Mouse (Mus musculus) intestine, embryonic 14.5 days (tissue): Measurements from ENCODE around the gene Cerk. TPM values are rescaled to one million over a fixed set of nuclear protein-coding genes. Genes with fewer than 3 reads are reported as not detected.
"Not testable (repeated sequence)": the region's sequence is repeated elsewhere in the genome, so short reads cannot be mapped to it uniquely, and the experiment has no call there.

ENCODE experiments used
- ATAC-seq: fragments of 200-750 bp; cut with Nextera tagmentation; replicated peaks from 2 replicates; pipeline ENCODE4 v1.8.0; 2017; ENCODE audit warnings: low read depth, moderate number of reproducible peaks, moderate TSS enrichment, moderate library complexity; ENCODE audit not compliant: low FRiP score, low TSS enrichment
- DNase-seq: peaks from one replicate; pipeline ENCODE4 v3.0.0-alpha.2; 2018; ENCODE audit warnings: low spot score
- H3K27ac ChIP-seq: fragments of 300-500 bp; sonication (generic); 2 replicates; pipeline ENCODE4 v1.5.1; 2014; ENCODE audit warnings: low read depth, mild to moderate bottlenecking, control low read depth
- H3K27me3 ChIP-seq: fragments of 300-500 bp; sonication (generic); replicated peaks from 2 replicates; pipeline ENCODE4 v1.6.1; 2014; ENCODE audit warnings: low read length, control low read depth; ENCODE audit not compliant: control insufficient read depth, insufficient read depth
- H3K36me3 ChIP-seq: fragments of 300-500 bp; sonication (generic); 2 replicates; pipeline ENCODE4 v1.6.1; 2014; ENCODE audit warnings: low read length, control low read depth; ENCODE audit not compliant: control insufficient read depth, insufficient read depth
- H3K4me1 ChIP-seq: fragments of 300-500 bp; sonication (generic); replicated peaks from 2 replicates; pipeline ENCODE4 v1.6.1; 2014; ENCODE audit warnings: low read length, control low read depth, mixed read lengths; ENCODE audit not compliant: control insufficient read depth, insufficient read depth
- H3K4me2 ChIP-seq: fragments of 300-500 bp; sonication (generic); 2 replicates; pipeline ENCODE4 v1.6.1; 2014; ENCODE audit warnings: low read length
- H3K4me3 ChIP-seq: fragments of 300-500 bp; sonication (generic); 2 replicates; pipeline ENCODE4 v1.5.1; 2014; ENCODE audit warnings: low read depth, low read length, control low read depth, mixed read lengths
- H3K9ac ChIP-seq: fragments of 300-500 bp; sonication (generic); 2 replicates; pipeline ENCODE4 v1.6.1; 2014; ENCODE audit warnings: mild to moderate bottlenecking, low read length
- H3K9me3 ChIP-seq: fragments of 300-500 bp; sonication (generic); 2 replicates; pipeline ENCODE4 v1.6.1; 2016; ENCODE audit warnings: low read length, control low read depth; ENCODE audit not compliant: control insufficient read depth
- WGBS: fragments of 180-500 bp; shearing (Covaris S2); extraction: QIAGEN DNeasy Blood & Tissue Kit; methylation state at CpG from one replicate; pipeline ENCODE4 v1.1.7; 2014; 5-methylcytosine and 5-hydroxymethylcytosine counted together
- polyA plus RNA-seq: library from polyadenylated mRNA; unstranded; fragments of >200 nt; fragmentation: Nextera tagmentation; extraction: Ambion mirVana; gene quantifications from 2 replicates; pipeline ENCODE4 v1.2.1, GENCODE M21; 2014

The Cerk gene
- polyA plus RNA-seq, 1 experiment from 2014 or later = 11.5 TPM

- 92% methylated on average over 7 of the region's 7 CpGs for whole genome bisulfite sequencing
- no peak for DNase-seq
These were observed 18.8 kb downstream of the Cerk start for GRCm38 (mm10) chr15:86167032-86167655.

GRCm38 (mm10) chr15:86165811-86166590 lies 19.9 kb downstream of the Cerk start:
- Histone ChIP-seq H3K27ac (no peak overlapping the region), H3K4me1 (no peaks in the 10 kb centered on the region), H3K4me3 (no peak overlapping the region), H3K4me2 (no peak overlapping the region), H3K9ac (no peak overlapping the region), H3K27me3 (no peaks in the 10 kb centered on the region), H3K9me3 (no peaks in the 10 kb centered on the region), H3K36me3 (peaks cover 5% of the 10 kb centered on the region; the same call in 1 of the 2 replicates)
- ATAC-seq (no peak), DNase-seq (no peak)
- 91% methylated on average over 24 of the region's 24 CpGs for WGBS

More at GRCm38 (mm10) chr15:86167032-86167655, 18.8 kb downstream of the Cerk start:
- H3K4me2 ChIP-seq = no peak overlapping the region
- H3K9me3 ChIP-seq = no peaks in the 10 kb centered on the region
- no peak overlapping the region for H3K9ac ChIP-seq
- no peak for ATAC-seq
- H3K27ac ChIP-seq = no peak overlapping the region
- no peaks in the 10 kb centered on the region for H3K4me1 ChIP-seq
- no peak overlapping the region for H3K4me3 ChIP-seq
- H3K27me3 ChIP-seq = no peaks in the 10 kb centered on the region
- H3K36me3 ChIP-seq = no peaks in the 10 kb centered on the region

- ATAC-seq (no peak), DNase-seq (no peak)
- Histone ChIP-seq H3K9ac (no peak overlapping the region), H3K4me3 (no peak overlapping the region), H3K4me1 (no peaks in the 10 kb centered on the region), H3K27me3 (no peaks in the 10 kb centered on the region), H3K9me3 (no peaks in the 10 kb centered on the region), H3K4me2 (no peak overlapping the region), H3K36me3 (peaks cover 5% of the 10 kb centered on the region; the same call in 1 of the 2 replicates), H3K27ac (no peak overlapping the region)
- 84% methylated on average over 21 of the region's 21 CpGs for WGBS
These were observed 21.1 kb downstream of the Cerk start for GRCm38 (mm10) chr15:86164718-86165345.

GRCm38 (mm10) chr15:86161800-86162199 lies 24.1 kb downstream of the Cerk start:
- 94% methylated on average over 3 of the region's 3 CpGs for WGBS
- ATAC-seq, H3K36me3 ChIP-seq, H3K4me1 ChIP-seq, H3K4me3 ChIP-seq, DNase-seq, H3K27ac ChIP-seq, H3K27me3 ChIP-seq, H3K9me3 ChIP-seq, H3K9ac ChIP-seq, H3K4me2 ChIP-seq: not testable (repeated sequence)

GRCm38 (mm10) chr15:86160906-86161305 lies 25.0 kb downstream of the Cerk start:
- Histone ChIP-seq H3K4me1 (no peaks in the 10 kb centered on the region), H3K4me3 (no peak overlapping the region), H3K9ac (no peak overlapping the region), H3K4me2 (no peak overlapping the region), H3K27ac (no peak overlapping the region), H3K27me3 (no peaks in the 10 kb centered on the region), H3K9me3 (no peaks in the 10 kb centered on the region), H3K36me3 (peaks cover 10% of the 10 kb centered on the region; the same call in 1 of the 2 replicates)
- WGBS = 68% methylated on average over 10 of the region's 10 CpGs
- DNase-seq (no peak), ATAC-seq (no peak)

GRCm38 (mm10) chr15:86159719-86160118 lies 26.2 kb downstream of the Cerk start:
- DNase-seq (no peak), ATAC-seq (no peak)

GRCm38 (mm10) chr15:86159093-86159492 lies 26.8 kb downstream of the Cerk start:
- no peak overlapping the region for H3K27ac ChIP-seq
- WGBS = 37% methylated on average over 16 of the region's 16 CpGs
- peaks cover 11% of the 10 kb centered on the region for H3K36me3 ChIP-seq
- no peak overlapping the region for H3K4me2 ChIP-seq
- H3K27me3 ChIP-seq = no peaks in the 10 kb centered on the region
- H3K9me3 ChIP-seq = no peaks in the 10 kb centered on the region
- H3K4me1 ChIP-seq = no peaks in the 10 kb centered on the region
- no peak overlapping the region for H3K9ac ChIP-seq
- no peak for ATAC-seq
- H3K4me3 ChIP-seq = no peak overlapping the region
- DNase-seq = no peak

More at GRCm38 (mm10) chr15:86159719-86160118, 26.2 kb downstream of the Cerk start:
- Histone ChIP-seq H3K9ac (no peak overlapping the region), H3K4me3 (no peak overlapping the region), H3K27me3 (no peaks in the 10 kb centered on the region), H3K27ac (no peak overlapping the region), H3K4me1 (no peaks in the 10 kb centered on the region), H3K4me2 (no peak overlapping the region), H3K36me3 (peaks cover 10% of the 10 kb centered on the region; the same call in 1 of the 2 replicates), H3K9me3 (no peaks in the 10 kb centered on the region)
- WGBS = 93% methylated on average over 5 of the region's 5 CpGs

- H3K36me3 ChIP-seq = peaks cover 11% of the 10 kb centered on the region
- no peak overlapping the region for H3K9ac ChIP-seq
- H3K4me2 ChIP-seq = no peak overlapping the region
- 86% methylated on average over 5 of the region's 5 CpGs for WGBS
- H3K4me3 ChIP-seq = no peak overlapping the region
- ATAC-seq (no peak), DNase-seq (no peak)
- no peaks in the 10 kb centered on the region for H3K9me3 ChIP-seq
- H3K27ac ChIP-seq = no peak overlapping the region
- H3K27me3 ChIP-seq = no peaks in the 10 kb centered on the region
- H3K4me1 ChIP-seq = no peaks in the 10 kb centered on the region
These were observed 29.4 kb downstream of the Cerk start for GRCm38 (mm10) chr15:86156492-86156891.
